In the genomic region with DNA sequence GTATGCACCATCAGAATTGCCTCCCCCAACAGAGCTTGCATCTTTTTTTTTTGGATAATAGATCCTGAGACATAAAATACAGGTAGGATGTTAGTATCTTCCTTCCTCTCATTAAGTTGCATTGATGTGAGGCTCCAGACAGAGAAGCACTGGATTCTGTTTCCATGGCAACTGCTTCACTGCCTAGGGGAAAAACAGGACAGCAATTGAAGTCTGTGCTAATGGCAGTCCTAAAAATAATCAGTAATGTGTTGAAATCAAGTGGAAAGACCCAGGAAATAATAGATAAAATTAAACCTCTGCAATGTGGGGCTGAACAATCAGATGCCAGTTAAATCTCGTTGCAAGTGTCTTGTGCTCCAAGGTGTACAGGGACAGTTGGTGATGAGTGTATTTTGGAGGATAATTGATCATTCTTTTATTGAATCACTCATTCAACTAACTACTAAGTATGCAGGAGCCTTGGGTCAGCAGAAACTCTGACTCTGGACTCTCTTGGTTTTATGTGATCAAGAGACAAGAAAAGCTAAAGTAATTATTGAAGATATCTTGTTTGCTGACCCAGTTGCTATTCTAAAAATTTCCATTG, we compare ENCODE assay signal across 11 mouse cellular contexts. TPM values are rescaled to one million over a fixed set of nuclear protein-coding genes. Genes with fewer than 3 reads are reported as not detected.
DNase-seq lines count a peak whose midpoint lies in the region; ATAC-seq lines count a peak whose summit lies in the region.
"Had no signal": no experiment of that assay in that cellular context is flagged by ENCODE, and none has a peak within 500 bp of the region (broad histone marks: within the 10 kb centered on the region; RNA-seq: fewer than 3 reads in every experiment).

No protein-coding gene starts in this region.

- H3K4me2 ChIP-seq in forebrain, embryonic 13.5 days = no peak overlapping the region
- no peak overlapping the region for H3K4me2 ChIP-seq in hindbrain, embryonic 15.5 days
- H3K4me2 ChIP-seq in neural tube, embryonic 13.5 days = no peak overlapping the region

- H3K9me3 ChIP-seq in forebrain, embryonic 13.5 days (replicated peaks) = no peaks in the 10 kb centered on the region
- no peaks in the 10 kb centered on the region for H3K9me3 ChIP-seq in hindbrain, embryonic 15.5 days
- H3K9me3 ChIP-seq in neural tube, embryonic 13.5 days = no peaks in the 10 kb centered on the region

- H3K4me3 ChIP-seq in forebrain, embryonic 13.5 days = no peak overlapping the region
- H3K4me3 ChIP-seq in hindbrain, embryonic 15.5 days = no peak overlapping the region
- no peak overlapping the region for H3K4me3 ChIP-seq in neural tube, embryonic 13.5 days

- H3K9ac ChIP-seq in forebrain, embryonic 13.5 days = no peak overlapping the region
- no peak overlapping the region for H3K9ac ChIP-seq in hindbrain, embryonic 15.5 days
- H3K9ac ChIP-seq in neural tube, embryonic 13.5 days = no peak overlapping the region

- DNase-seq in left cerebral cortex, adult 11 months (ENCODE audit: low spot score) = peak; percentile 71
- DNase-seq in left cerebral cortex, postnatal 4 days = no peak
- DNase-seq in lung, postnatal 4 days = no peak
- no peak for DNase-seq in spleen, postnatal 10 days (ENCODE audit: low spot score in 2 of 2)
- DNase-seq: cerebellum, postnatal 36 days; kidney, postnatal 4 days had no signal

- intact Hi-C loops in left cerebral cortex, postnatal 4 days (cut with DNase I) = no loop called here

- no peaks in the 10 kb centered on the region for H3K27me3 ChIP-seq in forebrain, embryonic 13.5 days
- H3K27me3 ChIP-seq in hindbrain, embryonic 15.5 days = no peaks in the 10 kb centered on the region
- H3K27me3 ChIP-seq in neural tube, embryonic 13.5 days = no peaks in the 10 kb centered on the region

- peaks cover 17% of the 10 kb centered on the region for H3K4me1 ChIP-seq in forebrain, embryonic 13.5 days
- peaks cover 19% of the 10 kb centered on the region for H3K4me1 ChIP-seq in hindbrain, embryonic 15.5 days (replicated peaks)
- H3K4me1 ChIP-seq in neural tube, embryonic 13.5 days (replicated peaks) = peaks cover 17% of the 10 kb centered on the region

- no peaks in the 10 kb centered on the region for H3K36me3 ChIP-seq in forebrain, embryonic 13.5 days (ENCODE audit: poor library complexity, severe bottlenecking)
- no peaks in the 10 kb centered on the region for H3K36me3 ChIP-seq in hindbrain, embryonic 15.5 days
- H3K36me3 ChIP-seq in neural tube, embryonic 13.5 days = no peaks in the 10 kb centered on the region

- 15% methylated on average over 1 of the region's 1 CpGs for WGBS in forebrain, embryonic 13.5 days
- 26% methylated on average over 1 of the region's 1 CpGs for WGBS in hindbrain, embryonic 15.5 days
- 33% methylated on average over 1 of the region's 1 CpGs for WGBS in neural tube, embryonic 13.5 days

- peak overlapping the region; percentile 52 for H3K27ac ChIP-seq in forebrain, embryonic 13.5 days
- H3K27ac ChIP-seq in hindbrain, embryonic 15.5 days (replicated peaks) = peak overlapping the region; percentile 85
- peak overlapping the region; percentile 80 for H3K27ac ChIP-seq in neural tube, embryonic 13.5 days (replicated peaks)
- H3K27ac ChIP-seq: macrophage had no signal

- ATAC-seq in forebrain, embryonic 13.5 days = peak; percentile 84
- ATAC-seq in hindbrain, embryonic 15.5 days (ENCODE audit: low FRiP score, low read depth) = peak; percentile 88
- ATAC-seq in neural tube, embryonic 13.5 days (ENCODE audit: low read depth) = peak; percentile 84
- ATAC-seq: intestine, postnatal 0 days had no signal

RNA-seq across cellular contexts. Expression of gene Tmem144, which starts 14.6 kb away (rescaled TPM):
- 1 to 10 TPM; 2.8 to 3.6 TPM for total RNA-seq in left cerebral cortex, postnatal 4 days (2021)
- 3.3 and 4.0 TPM in 2 replicates for polyA plus RNA-seq in forebrain, embryonic 13.5 days (2015; fragmentation: Nextera tagmentation; extraction: Ambion mirVana)
- polyA plus RNA-seq in hindbrain, embryonic 15.5 days (2015; fragmentation: Nextera tagmentation; extraction: Ambion mirVana) = 1.2 and 1.5 TPM in 2 replicates
- 1.2 and 1.6 TPM in 2 replicates for polyA plus RNA-seq in neural tube, embryonic 13.5 days (2015; fragmentation: Nextera tagmentation; extraction: Ambion mirVana)

RNA-seq across cellular contexts. Expression of gene Fam198b, which starts 17.1 kb away (rescaled TPM):
- total RNA-seq in left cerebral cortex, postnatal 4 days (2021) = 1 to 10 TPM; 3.4 to 4.1 TPM
- 0.79 and 2.4 TPM in 2 replicates for polyA plus RNA-seq in forebrain, embryonic 13.5 days (2015; fragmentation: Nextera tagmentation; extraction: Ambion mirVana)
- 2.6 and 3.3 TPM in 2 replicates for polyA plus RNA-seq in hindbrain, embryonic 15.5 days (2015; fragmentation: Nextera tagmentation; extraction: Ambion mirVana)
- polyA plus RNA-seq in neural tube, embryonic 13.5 days (2015; fragmentation: Nextera tagmentation; extraction: Ambion mirVana) = 7.2 and 7.8 TPM in 2 replicates
